Mouse (Mus musculus) frontal cortex, adult (tissue): Measurements from ENCODE around the gene Olfr891.
"Not testable (repeated sequence)": the region's sequence is repeated elsewhere in the genome, so short reads cannot be mapped to it uniquely, and the experiment has no call there.

Source experiments
- ATAC-seq: cut with Nextera tagmentation; 2 replicates; pipeline ENCODE4 v1.9.2; 2017; ENCODE audit warnings: mild to moderate bottlenecking, moderate library complexity, mixed read lengths; ENCODE audit not compliant: low TSS enrichment

Olfr891 gene

DNA sequence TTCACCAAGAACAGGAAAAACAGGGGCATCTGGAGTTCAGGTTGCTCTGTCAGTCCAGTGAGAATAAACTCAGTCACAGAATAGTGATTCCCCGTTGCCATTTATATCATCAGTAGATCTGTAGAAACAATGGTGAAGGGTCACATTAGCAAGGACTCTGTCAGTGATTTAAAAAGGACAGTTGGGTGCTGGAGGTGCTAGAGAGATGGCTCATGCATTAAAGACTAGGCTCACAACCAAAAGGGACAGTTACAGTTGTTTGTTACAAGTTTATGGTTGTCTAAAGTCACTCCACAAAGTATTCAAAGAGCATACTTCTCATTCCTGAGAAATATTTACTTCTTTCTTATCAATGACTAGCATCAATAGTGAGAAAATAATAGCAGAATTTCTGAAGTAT, at the start of gene Olfr891:
TSS of gene Olfr891 (minus strand) at position 101 of the 400 bp plus-strand sequence.
- no peak for ATAC-seq

DNA sequence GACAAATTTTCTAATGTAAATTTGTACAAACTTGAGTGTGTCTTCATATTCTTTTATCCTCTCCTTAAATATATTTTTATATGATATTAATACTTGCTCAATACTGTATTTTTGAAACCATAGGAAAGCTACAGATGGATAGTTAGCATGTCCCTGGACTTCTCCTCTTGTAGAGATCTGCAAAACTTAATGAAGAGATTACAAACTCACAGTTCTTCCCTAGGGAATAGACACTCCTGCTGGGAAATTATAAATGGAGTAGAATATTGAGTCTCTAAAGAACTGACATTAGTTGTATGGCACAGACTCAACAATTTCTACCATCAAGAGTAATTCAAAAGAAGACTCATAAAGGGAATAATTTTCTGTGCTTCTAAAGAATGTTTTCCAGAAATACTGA, 37.1 kb upstream of the Olfr891 start, which contains the start of gene Olfr894:
TSS of gene Olfr894 (plus strand) at position 301 of the 400 bp plus-strand sequence.
- ATAC-seq: no peak

DNA sequence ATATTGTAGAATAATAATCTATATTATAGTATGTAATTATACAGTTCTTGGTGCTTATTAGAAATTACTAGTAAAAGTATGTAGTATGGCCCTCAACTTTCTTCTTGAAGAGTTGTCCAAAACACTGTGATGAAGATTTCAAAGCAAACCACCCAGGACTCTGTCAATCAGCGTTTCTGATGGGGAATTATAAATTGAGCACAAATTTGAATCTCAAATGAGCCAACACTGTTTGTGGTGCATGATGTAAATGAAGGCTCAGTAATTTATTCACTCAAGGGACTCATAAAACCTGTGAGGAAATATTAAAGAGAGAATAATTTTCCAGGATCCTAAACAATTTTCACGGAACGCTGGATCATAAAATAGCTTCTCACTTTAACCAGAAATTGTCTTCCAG, 27.4 kb upstream of the Olfr891 start, which contains the start of gene Olfr893:
TSS of gene Olfr893 (plus strand) at position 301 of the 400 bp plus-strand sequence.
- ATAC-seq: no peak

DNA sequence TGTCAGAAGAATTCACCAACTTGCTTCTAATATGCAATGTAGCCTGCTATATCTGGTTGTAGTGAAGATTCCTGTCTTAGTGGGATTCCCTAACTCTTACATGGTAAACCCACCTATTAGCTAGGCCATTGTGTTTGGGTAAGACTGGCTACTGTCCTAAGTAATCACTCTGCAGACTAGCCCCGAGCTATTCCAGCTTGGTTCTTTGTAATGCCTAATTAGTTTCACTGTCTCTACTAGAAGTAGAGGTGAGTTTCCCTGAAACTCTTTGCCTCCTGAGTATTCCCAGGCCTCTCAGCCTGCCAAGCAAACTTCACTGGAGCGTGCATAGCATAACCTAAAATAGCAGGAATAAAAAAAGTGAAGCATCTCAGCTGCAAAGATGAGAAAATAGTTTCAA, 12.3 kb downstream of the Olfr891 start:
- ATAC-seq: not testable (repeated sequence)

DNA sequence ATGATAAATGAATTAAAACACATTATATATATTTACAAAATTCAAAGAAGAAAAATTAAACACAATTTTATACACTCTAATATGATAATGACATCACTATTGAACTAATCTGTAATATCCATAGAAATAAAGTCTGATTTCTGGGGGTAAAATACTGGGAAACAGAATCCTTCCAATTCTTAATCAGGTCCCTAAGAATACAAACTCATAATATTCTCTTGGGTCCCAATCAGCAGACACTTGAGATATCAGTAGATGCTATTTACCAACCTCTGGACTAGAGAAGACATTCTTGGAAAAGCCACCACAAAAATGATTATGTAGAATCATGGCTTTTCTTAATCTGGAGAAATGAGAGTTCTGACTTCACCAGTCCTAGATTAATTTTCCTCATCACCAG, 38.4 kb downstream of the Olfr891 start, which contains the start of gene Olfr890:
TSS of gene Olfr890 (plus strand) at position 301 of the 400 bp plus-strand sequence.
- no peak for ATAC-seq
